Mouse (Mus musculus) lung, adult 2 months (tissue): ENCODE data around the gene Abcd4. TPM values are rescaled to one million over a fixed set of nuclear protein-coding genes. Genes with fewer than 3 reads are reported as not detected.
A peak's percentile ranks its signal among the peaks of the same experiment; 100 is the strongest.

Source experiments
- DNase-seq: peaks from one replicate; pipeline ENCODE4 v3.0.0; 2022
- H3K4me1 ChIP-seq: fragments of 200-500 bp; 2 replicates; pipeline ENCODE4 v1.6.1; 2011; ENCODE audit warnings: low read length; ENCODE audit not compliant: control insufficient read depth, insufficient read depth
- H3K4me3 ChIP-seq: fragments of 200-500 bp; replicated peaks from 2 replicates; pipeline ENCODE3; 2011; ENCODE audit warnings: low read depth, mild to moderate bottlenecking, control low read depth, low read length; ENCODE audit errors: extremely low read depth
- CTCF ChIP-seq: fragments of 200-500 bp; IDR thresholded peaks from 2 replicates; pipeline ENCODE4 v1.5.1; 2011; ENCODE audit warnings: mild to moderate bottlenecking, low read length, control low read depth; ENCODE audit not compliant: insufficient read depth
- POLR2A ChIP-seq: fragments of 200-500 bp; IDR thresholded peaks from 2 replicates; pipeline ENCODE4 v1.6.1; 2011; ENCODE audit warnings: low read depth, mild to moderate bottlenecking, control low read depth, low read length, borderline replicate concordance; ENCODE audit errors: extremely low read depth
- WGBS: fragments of 180-500 bp; shearing (Covaris S2); methylation state at CpG from one replicate; pipeline ENCODE4 v1.1.7; 2018; 5-methylcytosine and 5-hydroxymethylcytosine counted together
- polyA plus RNA-seq: library from polyadenylated mRNA; depleted of rRNA; stranded (reverse); fragments of >200 nt; gene quantifications from 2 replicates; pipeline ENCODE4 v1.2.3, GENCODE M21; 2012

Gene Abcd4
- polyA plus RNA-seq, 1 experiment: 26.4 TPM

GRCm38 (mm10) chr12:84612518-84612917 lies 4.7 kb downstream of the Abcd4 start:
- TF ChIP-seq CTCF: no peak
- no peak for TF ChIP-seq POLR2A
- no peak for DNase-seq
- H3K4me3 ChIP-seq: no peak overlapping the region
- H3K4me1 ChIP-seq: peaks cover 5% of the 10 kb centered on the region; the same call in 1 of the 2 replicates
- 69% methylated on average over 8 of the region's 8 CpGs for WGBS

GRCm38 (mm10) chr12:84611718-84612117 lies 5.5 kb downstream of the Abcd4 start:
- DNase-seq: no peak
- H3K4me3 ChIP-seq: no peak overlapping the region
- H3K4me1 ChIP-seq: peaks cover 5% of the 10 kb centered on the region; the same call in 1 of the 2 replicates
- 86% methylated on average over 10 of the region's 10 CpGs for WGBS
- TF ChIP-seq POLR2A: no peak

- WGBS: 76% methylated on average over 7 of the region's 7 CpGs
- Histone ChIP-seq H3K4me1 (no peaks in the 10 kb centered on the region), H3K4me3 (no peak overlapping the region)
- DNase-seq: no peak
- TF ChIP-seq POLR2A (no peak), CTCF (peak; percentile 32; the same call in 1 of the 2 replicates)
These were observed 11.4 kb downstream of the Abcd4 start for GRCm38 (mm10) chr12:84605860-84606259.

GRCm38 (mm10) chr12:84604001-84604400 lies 13.2 kb downstream of the Abcd4 start:
- WGBS: 81% methylated on average over 7 of the region's 7 CpGs
- Histone ChIP-seq H3K4me3 (no peak overlapping the region), H3K4me1 (no peaks in the 10 kb centered on the region)
- no peak for TF ChIP-seq POLR2A
- TF ChIP-seq CTCF: no peak
- no peak for DNase-seq

GRCm38 (mm10) chr12:84598324-84598723 lies 18.9 kb downstream of the Abcd4 start:
- 22% methylated on average over 8 of the region's 8 CpGs for WGBS
- Histone ChIP-seq H3K4me3 (no peak overlapping the region), H3K4me1 (no peaks in the 10 kb centered on the region)
- no peak for DNase-seq
- TF ChIP-seq CTCF: no peak
- TF ChIP-seq POLR2A: no peak

GRCm38 (mm10) chr12:84589825-84590761 lies 27.1 kb downstream of the Abcd4 start:
- peak; percentile 95 for DNase-seq
- WGBS: 1% methylated on average over 54 of the region's 54 CpGs
- H3K4me3 ChIP-seq: peak overlapping the region; percentile 51
- TF ChIP-seq POLR2A: no peak
- TF ChIP-seq CTCF: peak; percentile 98
- H3K4me1 ChIP-seq: no peaks in the 10 kb centered on the region

- WGBS: 84% methylated on average over 2 of the region's 2 CpGs
- TF ChIP-seq POLR2A: no peak
- TF ChIP-seq CTCF: no peak
- no peak for DNase-seq
- no peak overlapping the region for H3K4me3 ChIP-seq
- no peaks in the 10 kb centered on the region for H3K4me1 ChIP-seq
These were observed 35.9 kb downstream of the Abcd4 start for GRCm38 (mm10) chr12:84581285-84581684.

GRCm38 (mm10) chr12:84578440-84578770 lies 38.8 kb downstream of the Abcd4 start:
- H3K4me3 ChIP-seq: no peak overlapping the region
- 36% methylated on average over 5 of the region's 5 CpGs for WGBS
- no peak for TF ChIP-seq POLR2A
- TF ChIP-seq CTCF: no peak
- DNase-seq: no peak
- no peaks in the 10 kb centered on the region for H3K4me1 ChIP-seq

- H3K4me3 ChIP-seq: no peak overlapping the region
These were observed 39.3 kb downstream of the Abcd4 start for GRCm38 (mm10) chr12:84577768-84578439.

GRCm38 (mm10) chr12:84573094-84573493 lies 44.1 kb downstream of the Abcd4 start:
- Histone ChIP-seq H3K4me3 (no peak overlapping the region), H3K4me1 (no peaks in the 10 kb centered on the region)
- WGBS: 31% methylated on average over 7 of the region's 7 CpGs
- TF ChIP-seq POLR2A (no peak), CTCF (no peak)
- DNase-seq: no peak

More at GRCm38 (mm10) chr12:84577768-84578439, 39.3 kb downstream of the Abcd4 start:
- no peak for DNase-seq
- TF ChIP-seq POLR2A (no peak), CTCF (no peak)
- 70% methylated on average over 11 of the region's 11 CpGs for WGBS
- H3K4me1 ChIP-seq: no peaks in the 10 kb centered on the region

- Histone ChIP-seq H3K4me1 (no peaks in the 10 kb centered on the region), H3K4me3 (no peak overlapping the region)
- TF ChIP-seq CTCF: no peak
- TF ChIP-seq POLR2A: no peak
- WGBS: 16% methylated on average over 7 of the region's 7 CpGs
- DNase-seq: no peak
These were observed 44.9 kb downstream of the Abcd4 start for GRCm38 (mm10) chr12:84572341-84572720.
